Mouse (Mus musculus) heart, adult 2 months (tissue): ENCODE measurements around the gene Iqsec1.

Source experiments
- CTCF ChIP-seq: fragments of 200-600 bp; IDR thresholded peaks from 2 replicates; pipeline ENCODE4 v1.8.1; 2022; ENCODE audit warnings: antibody characterized with exemption, mild to moderate bottlenecking, moderate library complexity
- EP300 ChIP-seq: fragments of 200-500 bp; IDR thresholded peaks from 2 replicates; pipeline ENCODE4 v1.6.1; 2011; ENCODE audit warnings: low read depth, low read length, control low read depth; ENCODE audit not compliant: insufficient read depth
- POLR2A ChIP-seq: fragments of 200-500 bp; IDR thresholded peaks from 2 replicates; pipeline ENCODE4 v1.6.1; 2011; ENCODE audit warnings: mild to moderate bottlenecking, low read depth, low read length, control low read depth; ENCODE audit not compliant: insufficient read depth

- TF ChIP-seq CTCF (no peak), POLR2A (no peak), EP300 (no peak)
Measured at GRCm38 (mm10) chr6:91001566-91001965, 13.1 kb upstream of the Iqsec1 start.
